Mouse (Mus musculus): ENCODE results near the gene Scgb1b2.

Scgb1b2 gene

GRCm38 (mm10) chr7:31291721-31292120 is at the start of gene Scgb1b2:
Scgb1b2 (minus strand) TSS chr7:31291821.
- no peak for DNase-seq (ENCODE audit: low read depth)

GRCm38 (mm10) chr7:31290208-31290607 is 1.4 kb downstream of the Scgb1b2 start, which contains the start of gene Scgb2b2:
Scgb2b2 (plus strand) TSS chr7:31290508.
- no peak for DNase-seq (ENCODE audit: low read depth)

All from c-Kit-positive CD71-negative TER-119-negative erythroid progenitor cells, embryonic 14.5 days (primary cell).